Mouse (Mus musculus) C2C12 (cell line): ENCODE results near the gene Mob3b. TPM values are rescaled to one million over a fixed set of nuclear protein-coding genes. Genes with fewer than 3 reads are reported as not detected.

Source experiments
- H3K27me3 ChIP-seq: one replicate; pipeline ENCODE4 v1.6.1; 2011; ENCODE audit not compliant: control insufficient read depth, insufficient read depth, insufficient read length
- H3K36me3 ChIP-seq: one replicate; pipeline ENCODE4 v1.6.1; 2011; ENCODE audit not compliant: control insufficient read depth, insufficient read depth
- H3K4me3 ChIP-seq: one replicate; pipeline ENCODE4 v1.5.1; 2011; ENCODE audit warnings: mild to moderate bottlenecking, control low read depth; ENCODE audit not compliant: poor library complexity, insufficient read depth, severe bottlenecking
- H3K79me2 ChIP-seq: one replicate; pipeline ENCODE4 v1.6.1; 2011; ENCODE audit not compliant: control insufficient read depth, insufficient read depth
- H3K79me3 ChIP-seq: one replicate; pipeline ENCODE4 v1.6.1; 2011; ENCODE audit warnings: low read depth, control low read depth
- H3ac ChIP-seq: one replicate; pipeline ENCODE3; 2011; ENCODE audit warnings: low read depth; ENCODE audit not compliant: control insufficient read depth, insufficient read length
- CEBPB ChIP-seq: IDR thresholded peaks from one replicate; pipeline ENCODE4 v1.6.1; 2011; ENCODE audit warnings: low read depth, mild to moderate bottlenecking, control low read depth, moderate library complexity
- CTCF ChIP-seq: IDR thresholded peaks from one replicate; pipeline ENCODE4 v1.5.1; 2011; ENCODE audit not compliant: control insufficient read depth, insufficient read depth, insufficient read length
- FOSL1 ChIP-seq: IDR thresholded peaks from one replicate; pipeline ENCODE4 v1.8.0; 2011; ENCODE audit warnings: mild to moderate bottlenecking, low read length; ENCODE audit not compliant: poor library complexity, insufficient read depth, severe bottlenecking
- MAX ChIP-seq: IDR thresholded peaks from one replicate; pipeline ENCODE4 v1.6.1; 2011; ENCODE audit warnings: mild to moderate bottlenecking, control low read depth
- MYOD1 ChIP-seq: IDR thresholded peaks from one replicate; pipeline ENCODE4 v1.6.1; 2011; ENCODE audit warnings: low read depth; ENCODE audit not compliant: control insufficient read depth, insufficient read length
- MYOG ChIP-seq: IDR thresholded peaks from one replicate; pipeline ENCODE4 v1.6.1; 2011; ENCODE audit not compliant: control insufficient read depth, insufficient read length; ENCODE audit errors: extremely low read depth
- USF1 ChIP-seq: IDR thresholded peaks from one replicate; pipeline ENCODE4 v1.6.1; 2011; ENCODE audit warnings: low read depth, mild to moderate bottlenecking, control low read depth, moderate library complexity
- polyA plus RNA-seq: library from polyadenylated mRNA; unstranded; fragments of >200 nt; fragmentation: generic; extraction: Trizol; gene quantifications from one replicate; pipeline ENCODE4 v1.2.1, GENCODE M21; 2012; ENCODE audit warnings: missing spikeins

Mob3b gene
- polyA plus RNA-seq, 1 experiment, result 0.18 TPM

DNA sequence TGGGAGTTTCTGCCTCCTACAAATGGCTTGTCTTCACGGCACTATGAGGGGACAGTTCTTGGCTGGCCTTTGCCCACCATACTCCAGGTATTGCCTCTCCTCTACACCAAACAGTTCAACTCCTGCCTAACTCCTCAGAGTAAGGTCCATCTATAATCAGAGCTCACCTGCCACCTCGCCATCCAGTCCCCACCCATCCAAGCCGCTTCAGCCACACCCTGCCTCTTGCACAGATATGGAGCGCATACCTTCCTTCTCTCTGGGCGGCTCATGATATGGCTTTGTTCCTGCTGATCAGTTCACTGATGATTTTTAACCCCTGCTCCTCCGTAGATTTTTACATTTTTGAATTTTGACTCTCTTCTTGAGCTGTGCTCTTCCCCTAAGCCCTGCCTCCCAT lies 58.7 kb downstream of the Mob3b start:
- no peaks in the 10 kb centered on the region for H3K36me3 ChIP-seq
- H3ac ChIP-seq, result no peak overlapping the region
- no peak for TF ChIP-seq MYOD1
- TF ChIP-seq FOSL1, result no peak
- H3K27me3 ChIP-seq, result no peaks in the 10 kb centered on the region
- no peak overlapping the region for H3K4me3 ChIP-seq
- no peaks in the 10 kb centered on the region for H3K79me2 ChIP-seq
- H3K79me3 ChIP-seq, result no peaks in the 10 kb centered on the region

DNA sequence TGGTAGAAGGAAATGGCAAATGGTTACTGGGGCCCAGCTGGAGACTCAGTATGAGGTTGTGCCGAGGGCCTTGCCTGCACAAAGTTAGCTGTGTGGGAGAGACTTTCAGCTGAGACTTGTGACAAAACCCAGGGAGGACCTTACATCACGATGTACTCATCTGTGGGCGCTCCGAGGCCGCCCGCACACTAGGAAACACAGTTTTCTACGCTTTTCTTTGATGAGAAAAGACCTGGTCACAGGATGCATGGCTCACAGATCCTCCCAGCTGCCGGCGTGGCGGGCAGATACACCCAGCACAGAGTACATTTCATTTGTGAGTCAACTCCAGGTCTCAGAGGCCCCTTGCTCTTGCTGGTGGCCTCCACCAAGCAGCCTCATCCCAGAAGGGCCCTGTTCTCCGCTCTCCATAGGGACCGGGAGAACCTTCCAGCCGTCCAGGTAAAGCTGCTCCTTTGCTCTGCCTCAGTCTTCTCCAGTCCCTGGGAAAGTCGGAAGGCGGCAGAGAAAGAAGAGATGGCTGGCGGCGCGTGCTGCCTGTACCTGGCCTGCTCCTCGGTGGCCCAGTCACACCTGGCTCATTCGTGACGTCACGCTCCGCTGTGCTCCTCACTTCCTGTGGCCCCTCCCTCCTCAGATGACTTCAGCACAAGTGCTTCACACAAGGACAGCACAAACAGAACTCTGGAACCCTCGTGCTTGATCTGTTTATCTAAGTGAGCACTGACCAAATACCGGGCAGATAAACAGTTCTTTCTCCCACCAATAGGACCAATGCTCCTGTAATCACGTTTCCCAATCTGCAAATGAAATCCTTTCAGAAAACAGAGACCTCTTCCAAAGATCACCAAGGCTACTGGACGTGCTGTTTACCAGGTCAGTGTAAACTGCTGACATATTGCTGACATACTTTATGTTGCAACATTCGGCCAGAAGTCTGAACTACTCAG lies 60.8 kb downstream of the Mob3b start:
- H3K4me3 ChIP-seq, result no peak overlapping the region
- TF ChIP-seq USF1 (no peak), MYOD1 (no peak), MAX (no peak), CTCF (no peak), CEBPB (no peak), FOSL1 (no peak), MYOG (no peak)
- H3ac ChIP-seq, result no peak overlapping the region

DNA sequence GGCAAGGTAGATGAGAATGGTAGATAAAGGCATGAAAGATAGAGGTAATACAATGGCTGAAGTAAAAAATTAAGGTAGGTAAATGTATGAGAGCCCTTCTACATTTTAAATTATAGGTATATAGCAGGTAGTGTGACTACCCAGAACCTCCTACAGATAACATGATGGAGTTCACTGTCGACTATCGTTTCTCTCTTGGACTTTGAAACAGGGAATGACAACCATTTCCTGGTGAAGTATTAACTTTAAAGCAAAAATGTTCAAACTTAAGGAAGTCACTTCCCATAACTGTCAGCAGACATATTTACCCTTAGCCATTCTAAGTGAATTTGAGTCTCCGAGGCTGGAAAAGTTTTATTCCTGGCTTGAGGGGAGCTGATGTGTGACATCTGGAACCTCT lies 64.8 kb downstream of the Mob3b start:
- H3K27me3 ChIP-seq, result no peaks in the 10 kb centered on the region
- no peaks in the 10 kb centered on the region for H3K79me2 ChIP-seq
- no peak overlapping the region for H3K4me3 ChIP-seq
- no peaks in the 10 kb centered on the region for H3K79me3 ChIP-seq
- no peak overlapping the region for H3ac ChIP-seq
- no peaks in the 10 kb centered on the region for H3K36me3 ChIP-seq
- TF ChIP-seq CEBPB (no peak), MAX (no peak), MYOD1 (no peak), MYOG (no peak), FOSL1 (no peak), USF1 (no peak)

More for the DNA sequence above, 60.8 kb downstream of the Mob3b start:
- H3K79me2 ChIP-seq, result no peaks in the 10 kb centered on the region
- H3K27me3 ChIP-seq, result no peaks in the 10 kb centered on the region
- H3K79me3 ChIP-seq, result no peaks in the 10 kb centered on the region
- H3K36me3 ChIP-seq, result no peaks in the 10 kb centered on the region

DNA sequence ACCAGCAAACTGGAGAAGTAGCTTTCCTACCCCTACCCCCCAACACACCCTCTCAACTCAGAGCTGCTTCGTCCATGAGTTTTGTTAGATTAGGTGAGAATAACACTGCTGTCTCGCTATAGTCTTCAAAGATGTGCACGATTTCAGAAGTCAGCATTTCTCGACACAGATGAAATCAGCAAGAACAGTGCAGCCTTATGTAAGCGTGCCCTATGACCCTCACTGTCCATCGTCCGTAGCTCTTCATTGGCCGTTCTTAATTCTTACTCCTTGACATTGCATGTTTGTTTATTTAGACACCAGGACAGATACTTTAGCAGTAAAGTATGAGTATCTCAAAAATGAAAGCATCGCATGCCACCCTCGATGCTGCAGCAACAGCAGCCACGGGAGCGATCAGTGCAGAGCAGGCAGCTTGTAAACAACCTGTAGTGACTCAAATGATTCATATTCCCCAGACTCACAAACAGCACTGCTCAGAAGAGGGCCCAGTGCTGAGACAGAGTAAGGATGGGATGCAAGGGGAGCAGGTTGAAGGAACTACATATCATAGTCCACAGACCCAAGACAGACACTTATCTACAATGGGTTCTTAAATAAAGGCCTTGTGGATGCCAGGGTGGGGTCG lies 66.0 kb downstream of the Mob3b start:
- Histone ChIP-seq H3K79me3 (no peaks in the 10 kb centered on the region), H3K36me3 (no peaks in the 10 kb centered on the region), H3K4me3 (no peak overlapping the region), H3K79me2 (no peaks in the 10 kb centered on the region), H3K27me3 (no peaks in the 10 kb centered on the region), H3ac (no peak overlapping the region)
- no peak for TF ChIP-seq CEBPB
- TF ChIP-seq CTCF, result no peak
- TF ChIP-seq USF1, result no peak
- no peak for TF ChIP-seq FOSL1
- TF ChIP-seq MYOD1, result no peak
- TF ChIP-seq MAX, result no peak
- TF ChIP-seq MYOG, result no peak

DNA sequence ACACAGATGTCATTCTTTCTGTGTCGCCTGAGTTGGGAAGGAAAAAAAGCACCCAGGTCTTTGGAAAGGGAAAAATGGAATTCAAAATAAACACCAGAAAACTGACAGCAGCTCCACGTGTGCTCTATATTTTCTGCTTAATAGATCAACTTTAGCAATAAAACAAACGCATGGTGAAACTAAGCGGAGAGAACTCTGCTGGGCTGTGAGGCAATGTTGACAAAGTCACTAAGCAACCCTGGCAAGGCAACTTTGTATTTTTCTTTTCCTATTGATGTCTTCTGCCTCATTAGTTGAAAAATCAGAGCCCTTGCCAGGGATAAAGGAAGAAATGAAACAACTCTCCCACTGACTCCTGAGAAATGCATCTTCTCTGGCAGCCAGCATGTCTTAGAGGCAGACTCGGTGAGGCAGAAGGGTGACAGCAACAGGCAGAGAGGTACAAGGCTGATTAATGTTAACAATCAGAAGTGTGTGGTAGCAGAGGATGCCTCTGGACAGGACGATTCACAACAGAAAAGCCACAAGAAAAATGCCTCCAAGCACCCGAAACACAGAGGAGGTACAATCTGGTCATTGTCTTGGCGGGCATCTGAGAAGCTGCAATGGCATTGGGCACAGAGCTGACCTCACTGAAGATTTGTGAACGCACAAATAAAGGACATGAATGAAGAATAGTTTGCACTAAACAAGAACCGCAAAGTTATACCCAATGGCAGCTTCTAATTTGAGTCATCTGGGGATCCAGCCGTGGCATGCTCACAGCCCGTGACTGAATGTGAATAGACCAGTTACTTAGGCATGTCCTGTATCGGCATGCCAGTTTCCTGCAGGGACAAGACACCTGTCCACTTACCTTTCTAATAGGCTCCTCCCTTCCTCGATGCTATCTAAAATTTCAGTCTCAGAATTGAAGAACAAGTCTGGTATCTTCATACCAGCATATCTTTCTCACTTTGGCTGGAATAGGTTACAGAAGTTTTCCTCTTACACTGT lies 67.7 kb downstream of the Mob3b start:
- no peaks in the 10 kb centered on the region for H3K36me3 ChIP-seq
- H3K79me2 ChIP-seq, result no peaks in the 10 kb centered on the region
- no peak overlapping the region for H3K4me3 ChIP-seq
- no peak for TF ChIP-seq CEBPB
- no peak for TF ChIP-seq MAX
- TF ChIP-seq MYOG, result no peak
- TF ChIP-seq CTCF, result no peak
- TF ChIP-seq USF1, result no peak
- TF ChIP-seq MYOD1, result no peak
- no peak for TF ChIP-seq FOSL1
- no peak overlapping the region for H3ac ChIP-seq
- H3K27me3 ChIP-seq, result no peaks in the 10 kb centered on the region
- no peaks in the 10 kb centered on the region for H3K79me3 ChIP-seq
